Mouse (Mus musculus): ENCODE results near the gene Gm20661. TPM values are rescaled to one million over a fixed set of nuclear protein-coding genes. Genes with fewer than 3 reads are reported as not detected.
"Not testable (repeated sequence)": the region's sequence is repeated elsewhere in the genome, so short reads cannot be mapped to it uniquely, and the experiment has no call there.

The Gm20661 gene
- polyA plus RNA-seq, 1 experiment from 2014 or later: 0.86 TPM

- not testable (repeated sequence) for H3K9me3 ChIP-seq; H3K4me3 ChIP-seq (replicated peaks); H3K4me1 ChIP-seq; H3K36me3 ChIP-seq (replicated peaks); H3K27ac ChIP-seq; ATAC-seq (ENCODE audit: low FRiP score); H3K9ac ChIP-seq; H3K27me3 ChIP-seq; H3K4me2 ChIP-seq
- WGBS: 96% methylated on average over 2 of the region's 2 CpGs
These were observed 30.7 kb downstream of the Gm20661 start for GRCm38 (mm10) chr9:108013577-108013976.

- H3K4me3 ChIP-seq (replicated peaks): no peak overlapping the region
- no peak overlapping the region for H3K9ac ChIP-seq
- no peaks in the 10 kb centered on the region for H3K4me1 ChIP-seq
- no peaks in the 10 kb centered on the region for H3K9me3 ChIP-seq
- no peak for ATAC-seq (ENCODE audit: low FRiP score)
- H3K4me2 ChIP-seq: no peak overlapping the region
- peaks cover 10% of the 10 kb centered on the region for H3K36me3 ChIP-seq (replicated peaks)
- H3K27me3 ChIP-seq: no peaks in the 10 kb centered on the region
- WGBS: 86% methylated on average over 3 of the region's 3 CpGs
- H3K27ac ChIP-seq: no peak overlapping the region
These were observed 34.3 kb downstream of the Gm20661 start for GRCm38 (mm10) chr9:108017127-108017526.

GRCm38 (mm10) chr9:108020741-108021140 lies 37.9 kb downstream of the Gm20661 start:
- no peak overlapping the region for H3K27ac ChIP-seq
- WGBS: 91% methylated on average over 1 of the region's 1 CpGs
- H3K36me3 ChIP-seq (replicated peaks): peaks cover 13% of the 10 kb centered on the region

GRCm38 (mm10) chr9:108023216-108023615 lies 40.4 kb downstream of the Gm20661 start:
- Histone ChIP-seq H3K4me3 (replicated peaks) (no peak overlapping the region), H3K27ac (no peak overlapping the region), H3K36me3 (replicated peaks) (peaks cover 30% of the 10 kb centered on the region), H3K4me2 (no peak overlapping the region), H3K4me1 (no peaks in the 10 kb centered on the region), H3K9ac (no peak overlapping the region), H3K9me3 (no peaks in the 10 kb centered on the region), H3K27me3 (no peaks in the 10 kb centered on the region)
- no peak for ATAC-seq (ENCODE audit: low FRiP score)
- 87% methylated on average over 3 of the region's 3 CpGs for WGBS

More at GRCm38 (mm10) chr9:108020741-108021140, 37.9 kb downstream of the Gm20661 start:
- H3K4me1 ChIP-seq: no peaks in the 10 kb centered on the region
- no peak overlapping the region for H3K9ac ChIP-seq
- H3K27me3 ChIP-seq: no peaks in the 10 kb centered on the region
- no peaks in the 10 kb centered on the region for H3K9me3 ChIP-seq
- H3K4me2 ChIP-seq: no peak overlapping the region
- ATAC-seq (ENCODE audit: low FRiP score): no peak
- H3K4me3 ChIP-seq (replicated peaks): no peak overlapping the region

- ATAC-seq (ENCODE audit: low FRiP score): no peak
- whole genome bisulfite sequencing: 91% methylated on average over 3 of the region's 3 CpGs
- Histone ChIP-seq H3K4me1 (no peaks in the 10 kb centered on the region), H3K9me3 (no peaks in the 10 kb centered on the region), H3K9ac (no peak overlapping the region), H3K27me3 (no peaks in the 10 kb centered on the region), H3K4me3 (replicated peaks) (no peak overlapping the region), H3K27ac (no peak overlapping the region), H3K4me2 (no peak overlapping the region), H3K36me3 (replicated peaks) (peaks cover 41% of the 10 kb centered on the region)
These were observed 43.7 kb downstream of the Gm20661 start for GRCm38 (mm10) chr9:108026584-108026983.

GRCm38 (mm10) chr9:108027867-108028266 lies 45.0 kb downstream of the Gm20661 start:
- ATAC-seq (ENCODE audit: low FRiP score): no peak
- no peaks in the 10 kb centered on the region for H3K4me1 ChIP-seq
- no peaks in the 10 kb centered on the region for H3K9me3 ChIP-seq
- H3K4me3 ChIP-seq (replicated peaks): no peak overlapping the region
- WGBS: 95% methylated on average over 3 of the region's 3 CpGs
- H3K27me3 ChIP-seq: no peaks in the 10 kb centered on the region
- no peak overlapping the region for H3K9ac ChIP-seq
- peaks cover 51% of the 10 kb centered on the region for H3K36me3 ChIP-seq (replicated peaks)
- H3K27ac ChIP-seq: no peak overlapping the region
- no peak overlapping the region for H3K4me2 ChIP-seq

- 94% methylated on average over 5 of the region's 5 CpGs for WGBS
- H3K36me3 ChIP-seq (replicated peaks): peaks cover 50% of the 10 kb centered on the region
These were observed 49.3 kb downstream of the Gm20661 start for GRCm38 (mm10) chr9:108032126-108032525.

GRCm38 (mm10) chr9:108035331-108036156 lies 52.7 kb downstream of the Gm20661 start:
- Histone ChIP-seq H3K4me2 (no peak overlapping the region), H3K9me3 (no peaks in the 10 kb centered on the region), H3K36me3 (replicated peaks) (peaks cover 50% of the 10 kb centered on the region), H3K4me1 (no peaks in the 10 kb centered on the region), H3K27me3 (no peaks in the 10 kb centered on the region), H3K4me3 (replicated peaks) (no peak overlapping the region), H3K9ac (no peak overlapping the region), H3K27ac (no peak overlapping the region)
- ATAC-seq (ENCODE audit: low FRiP score): no peak
- WGBS: 87% methylated on average over 2 of the region's 2 CpGs

More at GRCm38 (mm10) chr9:108032126-108032525, 49.3 kb downstream of the Gm20661 start:
- Histone ChIP-seq H3K9ac (no peak overlapping the region), H3K27ac (no peak overlapping the region), H3K4me2 (no peak overlapping the region), H3K9me3 (no peaks in the 10 kb centered on the region), H3K4me1 (no peaks in the 10 kb centered on the region), H3K4me3 (replicated peaks) (no peak overlapping the region), H3K27me3 (no peaks in the 10 kb centered on the region)
- ATAC-seq (ENCODE audit: low FRiP score): no peak

Other genes starting within 250 kb of the Gm20661 start
- gene Rbm5, start 212.1 kb upstream of the Gm20661 start, polyA plus RNA-seq (2016; fragmentation: Nextera tagmentation; extraction: Ambion mirVana): 232 and 237 TPM in 2 replicates
- 136 and 137 TPM in 2 replicates for gene Rbm6, start 109.8 kb upstream of the Gm20661 start, polyA plus RNA-seq (2016; fragmentation: Nextera tagmentation; extraction: Ambion mirVana)
- 16.0 and 17.7 TPM in 2 replicates for gene Mon1a, start 94.9 kb upstream of the Gm20661 start, polyA plus RNA-seq (2016; fragmentation: Nextera tagmentation; extraction: Ambion mirVana)
- 1.3 and 1.8 TPM in 2 replicates for gene Mst1r, start 76.2 kb upstream of the Gm20661 start, polyA plus RNA-seq (2016; fragmentation: Nextera tagmentation; extraction: Ambion mirVana)
- not detected in 2 replicates for gene Actl11, start 54.6 kb upstream of the Gm20661 start, polyA plus RNA-seq (2016; fragmentation: Nextera tagmentation; extraction: Ambion mirVana)
- 12.2 and 14.8 TPM in 2 replicates for gene Camkv, start 47.4 kb upstream of the Gm20661 start, polyA plus RNA-seq (2016; fragmentation: Nextera tagmentation; extraction: Ambion mirVana)
- 30.6 and 32.3 TPM in 2 replicates for gene Traip, start 32.9 kb upstream of the Gm20661 start, polyA plus RNA-seq (2016; fragmentation: Nextera tagmentation; extraction: Ambion mirVana)
- gene Uba7, start 7.6 kb upstream of the Gm20661 start, polyA plus RNA-seq (2016; fragmentation: Nextera tagmentation; extraction: Ambion mirVana): 5.8 and 6.5 TPM in 2 replicates
- 14.3 and 18.3 TPM in 2 replicates for gene Inka1, start 2.8 kb downstream of the Gm20661 start, polyA plus RNA-seq (2016; fragmentation: Nextera tagmentation; extraction: Ambion mirVana)
- 0.82 and 2.1 TPM in 2 replicates for gene Cdhr4, start 9.4 kb downstream of the Gm20661 start, polyA plus RNA-seq (2016; fragmentation: Nextera tagmentation; extraction: Ambion mirVana)
- gene Gm20662, start 13.3 kb downstream of the Gm20661 start, polyA plus RNA-seq (2016; fragmentation: Nextera tagmentation; extraction: Ambion mirVana): 0.49 TPM in 1 of 2 replicates, not detected in the other
- gene Ip6k1, start 19.4 kb downstream of the Gm20661 start, polyA plus RNA-seq (2016; fragmentation: Nextera tagmentation; extraction: Ambion mirVana): 82.3 and 88.2 TPM in 2 replicates
- 18.2 and 19.3 TPM in 2 replicates for gene Gmppb, start 66.2 kb downstream of the Gm20661 start, polyA plus RNA-seq (2016; fragmentation: Nextera tagmentation; extraction: Ambion mirVana)
- gene Amigo3, start 70.1 kb downstream of the Gm20661 start, polyA plus RNA-seq (2016; fragmentation: Nextera tagmentation; extraction: Ambion mirVana): 3.6 and 3.8 TPM in 2 replicates
- 0.27 and 0.41 TPM in 2 replicates for gene Mst1, start 97.4 kb downstream of the Gm20661 start, polyA plus RNA-seq (2016; fragmentation: Nextera tagmentation; extraction: Ambion mirVana)
- gene Rnf123, start 100.3 kb downstream of the Gm20661 start, polyA plus RNA-seq (2016; fragmentation: Nextera tagmentation; extraction: Ambion mirVana): 36.9 and 41.2 TPM in 2 replicates
- gene Apeh, start 111.5 kb downstream of the Gm20661 start, polyA plus RNA-seq (2016; fragmentation: Nextera tagmentation; extraction: Ambion mirVana): 51.1 and 56.0 TPM in 2 replicates
- gene Bsn, start 207.3 kb downstream of the Gm20661 start, polyA plus RNA-seq (2016; fragmentation: Nextera tagmentation; extraction: Ambion mirVana): 3.6 and 3.9 TPM in 2 replicates